Mouse (Mus musculus) erythroblast, embryonic 14.5 days (primary cell): ENCODE data around the gene Nacc2.

Experiments used
- GATA1 ChIP-seq: IDR thresholded peaks from 2 replicates; pipeline ENCODE4 v1.6.1; 2012; ENCODE audit warnings: low read length, inconsistent platforms, mixed read lengths
- TAL1 ChIP-seq: IDR thresholded peaks from 3 replicates; pipeline ENCODE4 v1.6.1; 2012; ENCODE audit warnings: low read length, inconsistent platforms, mixed read lengths

DNA sequence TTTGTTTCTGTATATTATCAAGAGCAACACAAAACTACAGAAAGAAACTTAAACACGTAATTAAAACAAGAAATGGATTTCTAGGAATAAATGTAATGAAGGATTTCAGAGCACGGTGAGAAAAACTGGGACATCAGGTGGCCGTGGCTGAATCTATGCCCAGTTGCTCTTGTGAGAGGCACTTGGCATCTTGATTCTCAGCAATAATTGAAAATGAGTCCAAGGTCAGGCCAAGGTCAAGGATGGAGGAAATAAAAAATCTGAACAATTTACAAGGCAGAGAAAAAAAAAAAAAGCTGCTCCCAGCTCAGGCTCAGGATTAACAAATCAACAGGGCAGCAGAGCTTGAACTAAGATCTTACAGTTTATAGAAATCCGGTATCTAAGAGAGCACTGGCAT, 46.0 kb downstream of the Nacc2 start:
- TF ChIP-seq GATA1 = no peak
- TF ChIP-seq TAL1 = no peak
